Mouse (Mus musculus) activated CD4-positive, CD25-positive, alpha-beta regulatory T cell (primary cell): ENCODE data around the gene Gm21663. TPM values are rescaled to one million over a fixed set of nuclear protein-coding genes. Genes with fewer than 3 reads are reported as not detected.

Source experiments
- polyA plus RNA-seq, 2 experiments: library from polyadenylated mRNA; unstranded; fragments of 100-300 nt; shearing (Covaris generic); gene quantifications; one replicate each; pipeline ENCODE4 v1.2.1; 2017

The Gm21663 gene
- under 1 TPM in 1 of 2 experiments, not detected in 1; 0.17 TPM for polyA plus RNA-seq

GRCm38 (mm10) chr5:25942281-25942680 is at the start of gene Gm21663:
Gene Gm21663, minus strand, starts transcription at chr5:25942381.

GRCm38 (mm10) chr5:25988550-25988949 is 46.4 kb upstream of the Gm21663 start, which contains the start of gene Gm21698:
Gene Gm21698, minus strand, starts transcription at chr5:25988650.

GRCm38 (mm10) chr5:25972563-25972962 is 30.4 kb upstream of the Gm21663 start, which contains the start of gene Gm21680:
Gene Gm21680, minus strand, starts transcription at chr5:25972663.

GRCm38 (mm10) chr5:25954317-25954716 is 12.1 kb upstream of the Gm21663 start, which contains the start of gene Gm21671:
Gene Gm21671, minus strand, starts transcription at chr5:25954417.

Other genes with a start within 250 kb of the Gm21663 start
- 1 to 10 TPM; 3.5 to 3.6 TPM for gene Xrcc2, start 236.6 kb downstream of the Gm21663 start, polyA plus RNA-seq
- 1 to 10 TPM; 4.2 to 6.7 TPM for gene Actr3b, start 182.4 kb downstream of the Gm21663 start, polyA plus RNA-seq
- not detected for gene Gm21671, start 12.0 kb upstream of the Gm21663 start, polyA plus RNA-seq
- gene Gm21680, start 30.3 kb upstream of the Gm21663 start, polyA plus RNA-seq, result not detected
- not detected for gene Gm21698, start 46.3 kb upstream of the Gm21663 start, polyA plus RNA-seq
- gene Gm1979, start 62.4 kb upstream of the Gm21663 start, polyA plus RNA-seq, result not detected
- gene Gm5862, start 80.5 kb upstream of the Gm21663 start, polyA plus RNA-seq, result under 1 TPM in 1 of 2 experiments, not detected in 1; 0.20 TPM
- gene Speer4a, start 97.2 kb upstream of the Gm21663 start, polyA plus RNA-seq, result not detected
- gene Gm7347, start 116.2 kb upstream of the Gm21663 start, polyA plus RNA-seq, result not detected
- gene Gm10471, start 146.9 kb upstream of the Gm21663 start, polyA plus RNA-seq, result under 1 TPM in 1 of 2 experiments, not detected in 1; 0.10 TPM
- not detected for gene 5031410I06Rik, start 163.0 kb upstream of the Gm21663 start, polyA plus RNA-seq
- not detected for gene Gm10220, start 179.0 kb upstream of the Gm21663 start, polyA plus RNA-seq